Mouse (Mus musculus) heart, embryonic 11.5 days (tissue): ENCODE data around the gene Wrnip1. TPM values are rescaled to one million over a fixed set of nuclear protein-coding genes. Genes with fewer than 3 reads are reported as not detected.

Experiments
- ATAC-seq: fragments of 200-750 bp; cut with Nextera tagmentation; replicated peaks from 2 replicates; pipeline ENCODE4 v1.8.0; 2017; ENCODE audit warnings: moderate library complexity; ENCODE audit not compliant: insufficient number of reproducible peaks, low FRiP score, low TSS enrichment
- H3K27ac ChIP-seq: fragments of 300-500 bp; sonication (generic); 2 replicates; pipeline ENCODE4 v1.5.1; 2014; ENCODE audit warnings: mild to moderate bottlenecking, low read depth, low read length
- H3K27me3 ChIP-seq: fragments of 300-500 bp; sonication (generic); 2 replicates; pipeline ENCODE4 v1.6.1; 2014; ENCODE audit warnings: mild to moderate bottlenecking, low read length, mixed read lengths; ENCODE audit not compliant: control insufficient read depth, insufficient read depth
- H3K36me3 ChIP-seq: fragments of 300-500 bp; sonication (generic); 2 replicates; pipeline ENCODE4 v1.6.1; 2014; ENCODE audit warnings: mild to moderate bottlenecking, low read length, moderate library complexity, mixed read lengths; ENCODE audit not compliant: control insufficient read depth, insufficient read depth
- H3K4me1 ChIP-seq: fragments of 300-500 bp; sonication (generic); 2 replicates; pipeline ENCODE4 v1.6.1; 2014; ENCODE audit warnings: low read length; ENCODE audit not compliant: control insufficient read depth, insufficient read depth
- H3K4me2 ChIP-seq: fragments of 300-500 bp; sonication (generic); 2 replicates; pipeline ENCODE4 v1.6.1; 2014; ENCODE audit warnings: mild to moderate bottlenecking, moderate library complexity
- H3K4me3 ChIP-seq: fragments of 300-500 bp; sonication (generic); 2 replicates; pipeline ENCODE4 v1.5.1; 2014; ENCODE audit warnings: low read depth, low read length
- H3K9ac ChIP-seq: fragments of 300-500 bp; sonication (generic); 2 replicates; pipeline ENCODE4 v1.6.1; 2014; ENCODE audit warnings: mild to moderate bottlenecking, low read depth, low read length, moderate library complexity
- H3K9me3 ChIP-seq: fragments of 300-500 bp; sonication (generic); replicated peaks from 2 replicates; pipeline ENCODE4 v1.6.1; 2016; ENCODE audit warnings: low read length; ENCODE audit not compliant: control insufficient read depth
- WGBS: fragments of 180-500 bp; shearing (Covaris S2); extraction: QIAGEN DNeasy Blood & Tissue Kit; methylation state at CpG from one replicate; pipeline ENCODE4 v1.1.7; 2014; ENCODE audit not compliant: insufficient replicate concordance; 5-methylcytosine and 5-hydroxymethylcytosine counted together
- polyA plus RNA-seq: library from polyadenylated mRNA; unstranded; fragments of >200 nt; fragmentation: Nextera tagmentation; extraction: Ambion mirVana; gene quantifications from 2 replicates; pipeline ENCODE4 v1.2.1, GENCODE M21; 2014

Gene Wrnip1
- polyA plus RNA-seq, 1 experiment from 2014 or later: 14.2 TPM

- H3K36me3 ChIP-seq: no peaks in the 10 kb centered on the region
- no peaks in the 10 kb centered on the region for H3K9me3 ChIP-seq
- H3K27me3 ChIP-seq: no peaks in the 10 kb centered on the region
- no peak overlapping the region for H3K4me3 ChIP-seq
- no peak for ATAC-seq
- H3K9ac ChIP-seq: no peak overlapping the region
- H3K4me2 ChIP-seq: no peak overlapping the region
- no peak overlapping the region for H3K27ac ChIP-seq
- H3K4me1 ChIP-seq: no peaks in the 10 kb centered on the region
- 64% methylated on average over 1 of the region's 1 CpGs for WGBS
Observed at GRCm38 (mm10) chr13:32797085-32797484, 4.8 kb upstream of the Wrnip1 start.

GRCm38 (mm10) chr13:32799131-32799530 is 2.7 kb upstream of the Wrnip1 start:
- H3K4me3 ChIP-seq: no peak overlapping the region
- H3K9me3 ChIP-seq: no peaks in the 10 kb centered on the region
- 46% methylated on average over 2 of the region's 2 CpGs for WGBS
- H3K4me2 ChIP-seq: no peak overlapping the region
- no peaks in the 10 kb centered on the region for H3K36me3 ChIP-seq
- H3K27ac ChIP-seq: no peak overlapping the region
- no peaks in the 10 kb centered on the region for H3K27me3 ChIP-seq
- peaks cover 9% of the 10 kb centered on the region for H3K4me1 ChIP-seq
- H3K9ac ChIP-seq: no peak overlapping the region
- ATAC-seq: no peak

DNA sequence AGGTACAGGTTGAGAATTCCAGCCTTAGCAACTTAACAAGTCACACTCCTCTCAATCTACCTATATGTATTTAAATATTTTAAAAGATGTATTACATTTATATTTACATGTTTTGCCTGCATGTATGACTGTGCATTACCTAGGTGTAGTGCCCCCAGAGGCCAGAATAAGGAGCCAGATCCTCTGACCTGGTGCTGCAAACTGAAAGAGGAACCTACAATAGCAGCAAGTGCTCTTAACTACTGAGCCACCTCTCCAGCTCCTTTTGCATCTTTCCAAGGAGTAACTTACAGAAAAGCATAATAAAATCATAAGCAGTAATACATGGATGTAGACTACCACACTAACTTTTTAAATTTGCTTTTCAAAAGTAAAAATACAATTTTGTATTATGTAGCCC is 979 bp upstream of the Wrnip1 start:
- H3K9ac ChIP-seq: no peak overlapping the region
- H3K27ac ChIP-seq: no peak overlapping the region
- no peak overlapping the region for H3K4me3 ChIP-seq
- H3K9me3 ChIP-seq: no peaks in the 10 kb centered on the region
- peaks cover 13% of the 10 kb centered on the region for H3K4me1 ChIP-seq
- peak overlapping the region; percentile 98 for H3K4me2 ChIP-seq
- H3K36me3 ChIP-seq: no peaks in the 10 kb centered on the region
- ATAC-seq: no peak
- H3K27me3 ChIP-seq: no peaks in the 10 kb centered on the region

- Histone ChIP-seq H3K4me2 (peak within 1 kb of the TSS; percentile 98), H3K4me3 (peak within 1 kb of the TSS; percentile 85), H3K9me3 (no peaks in the 10 kb centered on the region), H3K36me3 (peaks cover 4% of the 10 kb centered on the region), H3K4me1 (peaks cover 19% of the 10 kb centered on the region), H3K27me3 (no peaks in the 10 kb centered on the region), H3K27ac (peak within 1 kb of the TSS; percentile 64), H3K9ac (peak within 1 kb of the TSS; percentile 90)
- under 1% methylated on average over 95 of the region's 95 CpGs for WGBS
- ATAC-seq: peak; percentile 58
Observed at GRCm38 (mm10) chr13:32802259-32803081, 632 bp downstream of the Wrnip1 start, which contains the start of gene D930007J09Rik. Gene D930007J09Rik, minus strand, starts transcription at chr13:32802849.

GRCm38 (mm10) chr13:32803701-32804345 is 2.0 kb downstream of the Wrnip1 start:
- Histone ChIP-seq H3K36me3 (peaks cover 6% of the 10 kb centered on the region), H3K4me3 (peak overlapping the region; percentile 85; the same call in 1 of the 2 replicates), H3K9ac (0 out of 2 replicates have a peak overlapping the region, but pooled peaks have one; percentile 22), H3K27me3 (no peaks in the 10 kb centered on the region), H3K4me2 (peak overlapping the region; percentile 98), H3K4me1 (peaks cover 19% of the 10 kb centered on the region), H3K9me3 (no peaks in the 10 kb centered on the region), H3K27ac (no peak overlapping the region)
- WGBS: 72% methylated on average over 4 of the region's 4 CpGs
- no peak for ATAC-seq

DNA sequence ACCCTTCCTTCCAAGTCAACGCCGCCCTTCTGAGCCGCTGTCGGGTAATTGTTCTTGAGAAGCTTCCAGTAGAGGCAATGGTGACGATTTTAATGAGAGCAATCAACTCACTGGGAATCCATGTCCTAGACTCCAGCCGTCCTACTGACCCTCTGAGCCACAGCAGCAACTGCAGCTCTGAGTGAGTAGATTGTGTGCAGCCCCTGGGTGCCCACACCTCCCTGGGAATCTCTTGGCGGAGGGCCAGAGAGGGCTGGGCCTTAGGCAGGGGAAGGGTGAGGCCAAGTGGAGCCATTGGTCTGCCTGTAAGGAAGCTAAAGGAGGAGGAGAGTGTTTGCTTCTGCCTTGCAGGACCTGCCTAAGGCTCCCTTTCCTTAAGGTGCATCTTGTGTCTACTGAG is 5.0 kb downstream of the Wrnip1 start:
- no peak for ATAC-seq
- Histone ChIP-seq H3K4me1 (peaks cover 19% of the 10 kb centered on the region), H3K36me3 (peaks cover 6% of the 10 kb centered on the region), H3K27ac (no peak overlapping the region), H3K4me2 (no peak overlapping the region), H3K9me3 (no peaks in the 10 kb centered on the region), H3K4me3 (no peak overlapping the region), H3K27me3 (no peaks in the 10 kb centered on the region), H3K9ac (no peak overlapping the region)
- 77% methylated on average over 7 of the region's 7 CpGs for WGBS

DNA sequence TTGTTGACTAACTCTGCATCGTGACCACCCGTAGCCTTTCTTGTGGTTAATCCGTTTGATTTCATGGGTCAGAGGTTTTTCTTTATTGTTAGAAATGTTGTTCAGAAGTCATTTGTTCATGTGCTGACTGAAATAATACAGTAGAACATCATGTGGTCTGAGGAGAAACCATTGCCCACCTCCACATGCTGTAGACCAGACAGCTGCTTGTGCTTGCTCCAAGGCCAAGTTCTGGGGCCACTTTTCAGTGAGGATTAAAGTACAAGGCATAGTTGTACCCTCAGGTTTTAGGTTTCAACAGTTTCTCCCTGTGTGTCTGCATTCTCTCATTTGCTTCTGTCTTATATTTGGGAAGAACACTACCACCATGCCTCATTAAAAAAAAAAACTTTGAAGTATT is 5.8 kb downstream of the Wrnip1 start:
- Histone ChIP-seq H3K4me3 (no peak overlapping the region), H3K4me1 (peaks cover 19% of the 10 kb centered on the region), H3K9ac (no peak overlapping the region), H3K4me2 (no peak overlapping the region), H3K9me3 (no peaks in the 10 kb centered on the region), H3K36me3 (peaks cover 6% of the 10 kb centered on the region), H3K27ac (no peak overlapping the region), H3K27me3 (no peaks in the 10 kb centered on the region)
- 90% methylated on average over 3 of the region's 3 CpGs for WGBS
- ATAC-seq: no peak

- ATAC-seq: no peak
- H3K27ac ChIP-seq: no peak overlapping the region
- H3K36me3 ChIP-seq: peaks cover 24% of the 10 kb centered on the region
- WGBS: 85% methylated on average over 3 of the region's 3 CpGs
- H3K4me1 ChIP-seq: no peaks in the 10 kb centered on the region
- no peak overlapping the region for H3K4me2 ChIP-seq
- H3K4me3 ChIP-seq: no peak overlapping the region
- H3K9ac ChIP-seq: no peak overlapping the region
- no peaks in the 10 kb centered on the region for H3K27me3 ChIP-seq
- H3K9me3 ChIP-seq: no peaks in the 10 kb centered on the region
Observed at GRCm38 (mm10) chr13:32819241-32819640, 17.4 kb downstream of the Wrnip1 start.
